Mouse (Mus musculus) limb, embryonic 13.5 days (tissue): Measurements from ENCODE around the gene Tmem185a. TPM values are rescaled to one million over a fixed set of nuclear protein-coding genes. Genes with fewer than 3 reads are reported as not detected.
"Not testable (repeated sequence)": the region's sequence is repeated elsewhere in the genome, so short reads cannot be mapped to it uniquely, and the experiment has no call there.

Source experiments
- ATAC-seq: fragments of 200-750 bp; cut with Nextera tagmentation; 2 replicates; pipeline ENCODE4 v1.8.0; 2017; ENCODE audit warnings: low read depth, moderate number of reproducible peaks, moderate TSS enrichment; ENCODE audit not compliant: low FRiP score
- H3K27ac ChIP-seq: fragments of 300-500 bp; sonication (generic); 2 replicates; pipeline ENCODE4 v1.5.1; 2015; ENCODE audit warnings: inconsistent platforms, mild to moderate bottlenecking, moderate library complexity
- H3K27me3 ChIP-seq: fragments of 300-500 bp; sonication (generic); 2 replicates; pipeline ENCODE4 v1.6.1; 2015; ENCODE audit warnings: mild to moderate bottlenecking, inconsistent platforms
- H3K36me3 ChIP-seq: fragments of 300-500 bp; sonication (generic); 2 replicates; pipeline ENCODE4 v1.6.1; 2015; ENCODE audit warnings: inconsistent platforms, mild to moderate bottlenecking, moderate library complexity
- H3K4me1 ChIP-seq: fragments of 300-500 bp; sonication (generic); 2 replicates; pipeline ENCODE4 v1.6.1; 2015; ENCODE audit warnings: inconsistent platforms
- H3K4me2 ChIP-seq: fragments of 300-500 bp; sonication (generic); replicated peaks from 2 replicates; pipeline ENCODE4 v1.6.1; 2015; ENCODE audit warnings: inconsistent platforms, mild to moderate bottlenecking, moderate library complexity
- H3K4me3 ChIP-seq: fragments of 300-500 bp; sonication (generic); 2 replicates; pipeline ENCODE4 v1.5.1; 2015; ENCODE audit warnings: moderate library complexity, mild to moderate bottlenecking, inconsistent platforms
- H3K9ac ChIP-seq: fragments of 300-500 bp; sonication (generic); 2 replicates; pipeline ENCODE4 v1.6.1; 2015; ENCODE audit warnings: mild to moderate bottlenecking, inconsistent platforms
- H3K9me3 ChIP-seq: fragments of 300-500 bp; sonication (generic); 2 replicates; pipeline ENCODE4 v1.6.1; 2016; ENCODE audit warnings: inconsistent platforms
- WGBS: fragments of 180-500 bp; shearing (Covaris S2); methylation state at CpG from one replicate; pipeline ENCODE4 v1.1.7; 2015; 5-methylcytosine and 5-hydroxymethylcytosine counted together
- polyA plus RNA-seq: library from polyadenylated mRNA; unstranded; fragments of >200 nt; fragmentation: Nextera tagmentation; extraction: Ambion mirVana; gene quantifications from 2 replicates; pipeline ENCODE4 v1.2.1, GENCODE M21; 2015

Gene Tmem185a
- 40.8 and 42.5 TPM in 2 replicates for polyA plus RNA-seq

DNA sequence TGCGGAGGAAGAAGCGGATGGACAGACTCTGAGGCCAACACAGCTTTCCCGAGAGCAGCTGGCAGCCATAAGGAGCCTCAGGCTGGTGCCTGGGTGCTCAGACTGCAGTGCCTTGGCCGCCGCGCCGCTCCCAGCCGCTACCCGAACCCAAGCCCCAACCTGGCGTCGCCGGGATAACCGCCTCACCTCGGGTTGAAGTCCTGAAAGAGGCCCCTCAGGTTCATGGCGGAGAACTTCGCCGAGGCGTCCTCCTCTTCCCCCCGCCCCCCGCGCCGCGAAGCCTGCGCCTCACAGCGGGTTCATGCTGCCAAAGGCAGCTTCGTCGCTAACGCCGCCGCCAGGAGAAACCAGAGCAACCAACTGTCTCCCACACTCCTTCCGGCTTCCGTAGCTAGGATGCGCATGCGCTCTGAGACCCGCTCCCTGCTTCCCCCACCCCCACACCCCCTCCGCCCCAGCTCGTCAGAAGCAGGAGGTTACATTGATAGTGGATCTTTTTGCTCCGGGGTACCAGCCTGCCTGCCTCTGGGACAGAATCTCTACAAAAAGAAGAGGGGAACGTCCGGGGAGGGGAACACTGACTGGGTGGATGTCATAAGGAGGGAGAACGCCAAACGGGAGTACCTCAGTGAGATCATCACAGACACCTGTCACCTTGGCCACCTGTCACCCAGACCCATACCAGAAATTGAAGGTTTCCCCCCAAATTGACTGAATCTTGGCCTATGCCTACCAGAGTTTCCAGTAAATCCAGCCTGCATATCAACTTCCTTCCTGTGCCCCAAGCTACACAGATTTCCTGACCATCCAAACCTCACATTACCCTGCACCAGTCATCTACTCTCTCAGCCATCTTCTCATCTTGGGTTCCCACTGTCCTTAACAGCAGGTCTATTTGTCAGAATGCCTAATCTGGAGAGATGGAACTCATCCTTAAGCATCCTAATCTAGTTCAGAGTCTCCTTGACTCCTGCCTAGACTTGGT is at the start of gene Tmem185a:
Gene Tmem185a, minus strand, starts transcription at position 389 of the 985 bp plus-strand sequence.
- no peaks in the 10 kb centered on the region for H3K36me3 ChIP-seq
- H3K4me1 ChIP-seq = peaks cover 5% of the 10 kb centered on the region
- peak within 1 kb of the TSS; percentile 68 for H3K9ac ChIP-seq
- peak within 1 kb of the TSS; percentile 65 for H3K27ac ChIP-seq
- peak; percentile 91 for ATAC-seq
- WGBS = 18% methylated on average over 26 of the region's 42 CpGs
- peak within 1 kb of the TSS; percentile 64 for H3K4me2 ChIP-seq
- no peaks in the 10 kb centered on the region for H3K9me3 ChIP-seq
- H3K4me3 ChIP-seq = peak within 1 kb of the TSS; percentile 60
- peaks cover 3% of the 10 kb centered on the region; the same call in 1 of the 2 replicates for H3K27me3 ChIP-seq

GRCm38 (mm10) chrX:70514413-70514812 is 37.4 kb upstream of the Tmem185a start:
- H3K4me3 ChIP-seq, H3K36me3 ChIP-seq, H3K4me1 ChIP-seq, H3K27ac ChIP-seq, H3K9me3 ChIP-seq, H3K27me3 ChIP-seq, ATAC-seq, H3K9ac ChIP-seq, H3K4me2 ChIP-seq: not testable (repeated sequence)
- WGBS = 64% methylated on average over 3 of the region's 3 CpGs

DNA sequence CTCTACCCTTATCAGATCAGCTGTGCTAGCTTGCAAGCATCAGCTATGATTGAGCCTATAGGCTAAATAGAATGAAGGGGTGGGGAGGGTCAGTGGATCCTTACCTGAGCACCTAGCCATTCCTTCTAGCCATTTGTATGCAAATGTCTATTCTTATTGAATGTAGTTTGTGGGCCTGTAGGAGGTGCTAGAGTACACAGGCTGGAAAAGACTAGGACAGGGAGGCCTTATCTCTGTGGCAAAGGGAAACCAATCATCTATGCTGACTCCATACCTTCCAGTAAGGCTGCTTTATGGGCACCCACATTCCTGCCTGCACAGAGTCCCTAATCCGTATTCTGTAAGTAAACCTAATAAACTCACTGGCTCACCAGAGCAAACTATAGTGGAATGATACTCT is 10.3 kb upstream of the Tmem185a start:
- H3K9me3 ChIP-seq, H3K36me3 ChIP-seq, H3K4me1 ChIP-seq, H3K4me2 ChIP-seq, H3K4me3 ChIP-seq, ATAC-seq, H3K9ac ChIP-seq, H3K27me3 ChIP-seq, H3K27ac ChIP-seq: not testable (repeated sequence)
- no CpG with 5 or more reads among the region's 1 CpGs for WGBS

GRCm38 (mm10) chrX:70482154-70482553 is 5.2 kb upstream of the Tmem185a start:
- no peaks in the 10 kb centered on the region for H3K36me3 ChIP-seq
- H3K27me3 ChIP-seq = no peaks in the 10 kb centered on the region
- ATAC-seq = no peak
- H3K9ac ChIP-seq = no peak overlapping the region
- no peak overlapping the region for H3K27ac ChIP-seq
- H3K4me2 ChIP-seq = no peak overlapping the region
- H3K4me1 ChIP-seq = no peaks in the 10 kb centered on the region
- WGBS = 65% methylated on average over 2 of the region's 2 CpGs
- H3K4me3 ChIP-seq = no peak overlapping the region
- no peaks in the 10 kb centered on the region for H3K9me3 ChIP-seq

GRCm38 (mm10) chrX:70478701-70479100 is 1.7 kb upstream of the Tmem185a start:
- peaks cover 5% of the 10 kb centered on the region for H3K4me1 ChIP-seq
- no peaks in the 10 kb centered on the region for H3K36me3 ChIP-seq
- no peak overlapping the region for H3K4me3 ChIP-seq
- H3K9me3 ChIP-seq = no peaks in the 10 kb centered on the region
- peaks cover 3% of the 10 kb centered on the region; the same call in 1 of the 2 replicates for H3K27me3 ChIP-seq
- WGBS = 54% methylated on average over 5 of the region's 5 CpGs
- H3K9ac ChIP-seq = no peak overlapping the region
- no peak overlapping the region for H3K27ac ChIP-seq
- H3K4me2 ChIP-seq = no peak overlapping the region
- no peak for ATAC-seq

DNA sequence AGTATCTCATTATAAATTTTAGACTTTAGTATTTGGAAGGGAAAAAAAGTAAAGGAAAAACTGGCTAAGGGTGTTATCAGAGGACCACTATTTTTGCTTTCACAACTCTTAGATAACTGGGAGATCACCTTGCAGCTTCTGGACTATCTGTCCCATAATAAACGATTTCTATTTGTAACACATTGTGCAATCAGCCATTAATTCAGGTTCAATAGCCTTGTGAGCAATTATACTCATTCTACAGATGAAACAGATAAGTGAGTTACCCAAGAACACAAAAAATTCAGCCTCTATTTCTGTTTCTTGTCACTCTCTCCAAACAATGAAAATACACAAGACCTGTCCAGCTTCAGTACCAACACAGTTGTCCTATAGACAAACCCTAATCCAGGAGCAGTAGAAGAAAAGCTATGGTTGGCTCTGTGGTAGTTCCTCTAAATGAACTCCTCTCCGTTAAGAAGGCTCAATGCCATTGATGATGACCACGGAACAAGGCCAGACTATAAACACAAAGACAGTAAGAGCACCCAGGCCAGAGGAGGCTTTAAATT is 1.7 kb downstream of the Tmem185a start:
- peaks cover 5% of the 10 kb centered on the region for H3K4me1 ChIP-seq
- H3K4me2 ChIP-seq = peak overlapping the region; percentile 64
- H3K9me3 ChIP-seq = no peaks in the 10 kb centered on the region
- no peaks in the 10 kb centered on the region for H3K36me3 ChIP-seq
- H3K27me3 ChIP-seq = peaks cover 3% of the 10 kb centered on the region; the same call in 1 of the 2 replicates
- WGBS = 70% methylated on average over 3 of the region's 3 CpGs
- no peak for ATAC-seq
- H3K27ac ChIP-seq = no peak overlapping the region
- H3K9ac ChIP-seq = no peak overlapping the region
- peak overlapping the region; percentile 60 for H3K4me3 ChIP-seq

DNA sequence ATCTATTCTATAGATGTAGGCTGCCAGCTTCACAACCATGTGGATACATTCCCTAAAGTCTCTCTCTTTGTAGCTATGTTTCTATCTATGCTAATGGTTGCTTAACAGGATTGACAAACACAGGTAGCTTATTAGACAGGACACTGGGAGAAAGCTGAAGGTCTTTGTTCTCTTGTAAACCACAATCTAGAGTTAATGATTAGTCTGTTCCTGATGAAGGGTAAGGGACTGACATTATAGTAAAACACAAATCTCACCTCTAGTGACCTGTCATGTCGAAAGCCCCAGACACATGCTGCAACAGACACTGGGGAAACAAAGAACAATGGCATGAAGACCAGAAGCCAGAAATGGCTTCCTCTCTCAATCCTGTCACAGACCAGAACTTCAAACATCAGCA is 10.1 kb downstream of the Tmem185a start:
- Histone ChIP-seq H3K4me3 (no peak overlapping the region), H3K4me2 (no peak overlapping the region), H3K4me1 (no peaks in the 10 kb centered on the region), H3K36me3 (0 out of 2 replicates have a peak, but pooled peaks cover 8% of the 10 kb centered on the region), H3K27me3 (no peaks in the 10 kb centered on the region), H3K9me3 (no peaks in the 10 kb centered on the region), H3K27ac (no peak overlapping the region), H3K9ac (no peak overlapping the region)
- 45% methylated on average over 1 of the region's 1 CpGs for WGBS
- ATAC-seq = no peak

- H3K36me3 ChIP-seq = 0 out of 2 replicates have a peak, but pooled peaks cover 18% of the 10 kb centered on the region
- no peaks in the 10 kb centered on the region for H3K4me1 ChIP-seq
- H3K4me2 ChIP-seq = no peak overlapping the region
- H3K27ac ChIP-seq = no peak overlapping the region
- no peak for ATAC-seq
- H3K9me3 ChIP-seq = no peaks in the 10 kb centered on the region
- H3K4me3 ChIP-seq = no peak overlapping the region
- no peaks in the 10 kb centered on the region; the same call in 1 of the 2 replicates for H3K27me3 ChIP-seq
- H3K9ac ChIP-seq = no peak overlapping the region
- 57% methylated on average over 2 of the region's 2 CpGs for WGBS
These were observed 11.5 kb downstream of the Tmem185a start for GRCm38 (mm10) chrX:70465489-70465888.

- H3K9me3 ChIP-seq = no peaks in the 10 kb centered on the region
- no peak overlapping the region for H3K27ac ChIP-seq
- H3K4me1 ChIP-seq = no peaks in the 10 kb centered on the region
- no peak overlapping the region for H3K4me2 ChIP-seq
- no peak overlapping the region for H3K9ac ChIP-seq
- 87% methylated on average over 5 of the region's 5 CpGs for WGBS
- no peak for ATAC-seq
- H3K27me3 ChIP-seq = no peaks in the 10 kb centered on the region; the same call in 1 of the 2 replicates
- H3K4me3 ChIP-seq = no peak overlapping the region
- 0 out of 2 replicates have a peak, but pooled peaks cover 18% of the 10 kb centered on the region for H3K36me3 ChIP-seq
These were observed 13.4 kb downstream of the Tmem185a start for GRCm38 (mm10) chrX:70463621-70464020.

GRCm38 (mm10) chrX:70452359-70452758 is 24.6 kb downstream of the Tmem185a start:
- H3K9ac ChIP-seq, H3K27me3 ChIP-seq, H3K4me2 ChIP-seq, H3K4me3 ChIP-seq, ATAC-seq, H3K4me1 ChIP-seq, H3K36me3 ChIP-seq, H3K9me3 ChIP-seq, H3K27ac ChIP-seq: not testable (repeated sequence)
- no CpG with 5 or more reads among the region's 1 CpGs for WGBS

DNA sequence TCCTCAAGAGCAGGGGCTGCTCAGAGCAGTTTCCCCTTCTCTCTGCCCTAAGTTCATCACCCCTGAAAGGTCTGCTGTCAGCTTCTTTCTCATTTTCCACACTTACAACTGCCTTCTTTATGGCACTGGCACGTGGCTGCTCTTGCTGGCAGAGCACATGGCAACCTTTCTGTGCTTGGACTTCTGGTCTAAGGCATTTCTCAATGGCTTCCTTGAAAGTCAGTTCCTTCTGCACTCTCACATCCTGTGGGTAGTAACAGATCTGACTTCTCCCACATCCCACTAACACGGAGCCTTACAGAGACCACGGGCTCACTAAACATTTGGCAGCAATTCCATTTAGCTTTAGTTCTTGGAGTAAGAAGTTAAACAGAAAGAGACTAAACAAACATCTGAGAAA is 51.5 kb downstream of the Tmem185a start:
- H3K27me3 ChIP-seq, H3K4me1 ChIP-seq, H3K9me3 ChIP-seq, H3K27ac ChIP-seq, H3K9ac ChIP-seq, ATAC-seq, H3K4me2 ChIP-seq, H3K36me3 ChIP-seq, H3K4me3 ChIP-seq: not testable (repeated sequence)
- 67% methylated on average over 3 of the region's 3 CpGs for WGBS
